ENCODE assay signal across 30 mouse cellular contexts in the genomic region with DNA sequence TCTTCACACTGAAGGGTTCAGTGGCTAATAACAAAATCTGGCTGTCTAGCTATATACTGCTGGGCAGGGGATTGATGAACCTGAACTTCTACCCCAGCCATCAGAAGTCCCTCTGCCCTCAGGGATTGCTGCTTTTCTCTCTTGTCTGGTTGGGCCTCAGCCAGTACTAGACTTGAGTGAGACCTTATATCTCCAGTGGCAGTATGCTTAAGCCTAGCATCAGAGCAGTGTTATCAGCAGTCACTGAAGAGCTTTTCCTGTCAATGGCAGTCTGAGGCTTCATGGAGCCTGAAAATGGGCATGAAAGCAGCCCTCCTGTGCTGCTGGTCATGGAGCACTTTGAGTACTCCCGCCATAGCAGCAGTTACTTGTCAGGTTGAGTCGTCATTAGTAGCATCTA. TPM values are rescaled to one million over a fixed set of nuclear protein-coding genes. Genes with fewer than 3 reads are reported as not detected.
DNase-seq lines count a peak whose midpoint lies in the region; ATAC-seq lines count a peak whose summit lies in the region.
"Had no signal": no experiment of that assay in that cellular context is flagged by ENCODE, and none has a peak within 500 bp of the region (broad histone marks: within the 10 kb centered on the region; RNA-seq: fewer than 3 reads in every experiment).

No protein-coding gene starts in this region.

- H3K9ac ChIP-seq in heart, embryonic 14.5 days (ENCODE audit: low read length) = no peak overlapping the region
- H3K9ac ChIP-seq: embryonic facial prominence, embryonic 13.5 days; forebrain, embryonic 15.5 days; heart, embryonic 15.5 days; limb, embryonic 12.5 days; neural tube, embryonic 15.5 days; stomach, embryonic 15.5 days had no signal

- H3K4me1 ChIP-seq in heart, embryonic 14.5 days (ENCODE audit: control insufficient read depth in 2 of 2, insufficient read depth in 2 of 2, low read length in 2 of 2) = peaks cover 14 to 36% of the 10 kb centered on the region in 2 experiments
- peaks cover 75% of the 10 kb centered on the region for H3K4me1 ChIP-seq in megakaryocyte, embryonic 14.5 days
- H3K4me1 ChIP-seq: forebrain, embryonic 15.5 days had no signal

- H3K4me2 ChIP-seq in heart, embryonic 14.5 days (ENCODE audit: low read length) = no peak overlapping the region
- H3K4me2 ChIP-seq: embryonic facial prominence, embryonic 13.5 days; forebrain, embryonic 15.5 days; heart, embryonic 15.5 days; limb, embryonic 12.5 days; midbrain, embryonic 11.5 days; neural tube, embryonic 15.5 days; stomach, embryonic 15.5 days had no signal

- no peak overlapping the region for H3K4me3 ChIP-seq in heart, embryonic 14.5 days (ENCODE audit: control insufficient read depth in 1 of 2, insufficient read depth in 1 of 2, low read depth in 1 of 2, low read length in 2 of 2)
- H3K4me3 ChIP-seq in megakaryocyte, embryonic 14.5 days (replicated peaks) = peak overlapping the region; percentile 69
- H3K4me3 ChIP-seq: embryonic facial prominence, embryonic 13.5 days; forebrain, embryonic 15.5 days; heart, embryonic 15.5 days; limb, embryonic 12.5 days; neural tube, embryonic 15.5 days; stomach, embryonic 15.5 days had no signal

- H3K36me3 ChIP-seq in heart, embryonic 14.5 days (ENCODE audit: control insufficient read depth, insufficient read depth, low read length) = no peaks in the 10 kb centered on the region
- peaks cover 54% of the 10 kb centered on the region for H3K36me3 ChIP-seq in megakaryocyte, embryonic 14.5 days (replicated peaks; ENCODE audit: low read length)
- H3K36me3 ChIP-seq: embryonic facial prominence, embryonic 13.5 days; forebrain, embryonic 15.5 days; heart, embryonic 15.5 days; limb, embryonic 12.5 days; neural tube, embryonic 15.5 days; stomach, embryonic 15.5 days had no signal

- intact Hi-C loops in heart, postnatal 36 days (cut with DNase I) = no loop called here

- peak; percentile 47; the same call in 1 of the 2 replicates for ATAC-seq in heart, embryonic 14.5 days (ENCODE audit: insufficient number of reproducible peaks, insufficient read depth, low FRiP score, low read depth)
- no peak for ATAC-seq in megakaryocyte, adult 5-6 weeks (ENCODE audit: poor library complexity, severe bottlenecking)
- ATAC-seq in erythroid progenitor cell, adult 5-6 weeks (replicated peaks; ENCODE audit: low FRiP score, poor library complexity, severe bottlenecking) = peak; percentile 14; the same call in 1 of the 2 replicates
- ATAC-seq in megakaryocyte-erythroid progenitor cell, adult 5-6 weeks (replicated peaks; ENCODE audit: low FRiP score, low TSS enrichment, poor library complexity, severe bottlenecking) = peak; percentile 95
- ATAC-seq: activated CD4-positive, CD25-positive, alpha-beta regulatory T cell, adult 4 months; forebrain, embryonic 15.5 days had no signal

- peak overlapping the region in 1 of 2 experiments; percentile 28; a peak in 2 of 4 replicates for H3K27ac ChIP-seq in heart, embryonic 14.5 days (replicated peaks in 1 of 2; ENCODE audit: control insufficient read depth in 1 of 2, insufficient read depth in 1 of 2, low read depth in 2 of 2, low read length in 2 of 2)
- H3K27ac ChIP-seq: embryonic facial prominence, embryonic 13.5 days; forebrain, embryonic 15.5 days; heart, embryonic 15.5 days; limb, embryonic 12.5 days; neural tube, embryonic 15.5 days; stomach, embryonic 15.5 days had no signal

- DNase-seq in heart, postnatal 36 days = no peak
- no peak for DNase-seq in kidney, adult 8-10 months
- DNase-seq in right cerebral cortex, postnatal 14 days = no peak
- DNase-seq: adrenal gland, adult 8-10 months; cerebellum, adult 11-12 months; cerebellum, postnatal 14 days; embryo, embryonic 11 days; kidney, adult 9 months; kidney, postnatal 36 days; layer of hippocampus, postnatal 36 days; lung, adult 2 months; lung, postnatal 14 days; right cerebral cortex, adult 18-20 months; thymus, adult 2 months; thymus, postnatal 4 days had no signal

- WGBS in heart, embryonic 14.5 days = 24% methylated on average over 2 of the region's 2 CpGs

- H3K27me3 ChIP-seq in heart, embryonic 14.5 days (ENCODE audit: control insufficient read depth, insufficient read depth, low read length) = no peaks in the 10 kb centered on the region
- no peaks in the 10 kb centered on the region for H3K27me3 ChIP-seq in megakaryocyte, embryonic 14.5 days (replicated peaks)
- H3K27me3 ChIP-seq: CH12.LX; embryonic facial prominence, embryonic 13.5 days; forebrain, embryonic 15.5 days; heart, embryonic 15.5 days; limb, embryonic 12.5 days; neural tube, embryonic 15.5 days; stomach, embryonic 15.5 days had no signal

- H3K9me3 ChIP-seq in heart, embryonic 14.5 days (ENCODE audit: control insufficient read depth, low read length) = no peaks in the 10 kb centered on the region
- peaks cover 4% of the 10 kb centered on the region; the same call in 1 of the 2 replicates for H3K9me3 ChIP-seq in megakaryocyte, embryonic 14.5 days
- H3K9me3 ChIP-seq: embryonic facial prominence, embryonic 13.5 days; forebrain, embryonic 15.5 days; G1E; heart, embryonic 15.5 days; limb, embryonic 12.5 days; neural tube, embryonic 15.5 days; stomach, embryonic 15.5 days had no signal

RNA-seq across cellular contexts. Expression of a gene that starts 46.7 kb away (rescaled TPM):
- polyA plus RNA-seq in heart, embryonic 14.5 days (2014; fragmentation: Nextera tagmentation; extraction: Ambion mirVana) = 18.1 and 24.5 TPM in 2 replicates
- total RNA-seq in heart, postnatal 36 days (2021) = 10 to 100 TPM; 74.4 to 80.5 TPM
- 1.0 and 6.1 TPM in 2 replicates for polyA plus RNA-seq in megakaryocyte, embryonic 14.5 days (2012; ENCODE audit: insufficient read depth, low replicate concordance)
- total RNA-seq in megakaryocyte, adult 5-6 weeks (2015) = 111 and 139 TPM in 2 replicates
- 95.5 and 99.3 TPM in 2 replicates for total RNA-seq in megakaryocyte, adult 5-6 weeks (2017)
- 38.9 and 53.7 TPM in 2 replicates for total RNA-seq in erythroid progenitor cell, adult 5-6 weeks (2015; ENCODE audit: low replicate concordance)
- total RNA-seq in erythroid progenitor cell, adult 5-6 weeks (2017; ENCODE audit: low replicate concordance) = 11.9 and 13.3 TPM in 2 replicates
- 51.8 and 68.9 TPM in 2 replicates for total RNA-seq in megakaryocyte-erythroid progenitor cell, adult 5-6 weeks (2014; fragmentation: Nextera tagmentation)
- 67.5 and 70.0 TPM in 2 replicates for total RNA-seq in megakaryocyte-erythroid progenitor cell, adult 5-6 weeks (2017)
